Mouse (Mus musculus): ENCODE results near the gene Ppp1cc.

GRCm38 (mm10) chr5:122212125-122212524 is 54.0 kb downstream of the Ppp1cc start:
- TF ChIP-seq CTCF (IDR thresholded peaks at IDR 0.05; ENCODE audit: low read depth) = no peak
- TF ChIP-seq EP300 (IDR thresholded peaks at IDR 0.05; ENCODE audit: low read depth) = no peak
